Mouse (Mus musculus) 3134 (cell line): ENCODE measurements around the gene Nfkbiz.
A peak's percentile ranks its signal among the peaks of the same experiment; 100 is the strongest.

ENCODE experiments used
- DNase-seq: peaks from one replicate; pipeline ENCODE4 v3.0.0-alpha.2; 2011; ENCODE audit warnings: low spot score; ENCODE audit not compliant: insufficient read length; ENCODE audit errors: extremely low read depth

Nfkbiz gene

DNA sequence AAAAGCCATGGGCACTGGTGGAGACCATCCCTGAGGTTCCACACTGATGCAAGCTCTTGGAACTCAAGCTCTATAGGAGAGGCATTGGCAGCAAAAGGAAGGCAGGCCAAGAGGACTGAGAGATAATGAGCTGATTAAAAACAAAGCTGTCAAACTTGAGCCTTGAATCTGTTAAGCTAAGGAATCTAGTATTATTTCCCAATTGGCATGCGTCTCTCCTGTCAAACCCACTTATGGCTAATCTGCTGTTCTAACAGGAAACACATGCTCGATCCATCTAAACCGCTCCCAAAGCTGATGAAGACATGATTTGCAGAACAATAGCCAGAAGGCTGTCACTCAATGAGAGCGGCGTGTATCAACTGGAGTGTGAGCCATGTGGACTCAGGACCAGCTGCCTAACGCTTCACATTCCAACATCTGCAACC lies 31.2 kb downstream of the Nfkbiz start:
- DNase-seq = no peak

DNA sequence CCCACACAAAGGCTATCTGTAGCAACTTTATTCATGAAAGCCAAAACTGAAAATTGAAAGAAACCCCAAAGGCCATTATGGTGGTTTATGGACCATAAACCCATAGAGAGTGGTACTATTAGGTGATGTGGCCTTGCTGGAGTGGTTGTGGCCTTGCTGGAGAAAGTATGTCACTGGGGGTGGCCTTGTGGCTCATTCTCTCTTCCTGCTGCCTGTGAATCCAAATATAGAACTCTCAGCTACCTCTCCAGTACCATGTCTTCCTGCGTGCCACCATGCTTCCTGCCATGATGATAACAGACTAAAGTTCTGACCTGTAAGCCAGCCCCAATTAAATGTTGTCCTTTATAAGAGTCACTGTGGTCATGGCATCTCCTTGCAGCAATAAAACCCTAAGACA lies 33.9 kb downstream of the Nfkbiz start:
- no peak for DNase-seq

GRCm38 (mm10) chr16:55801629-55802028 lies 37.1 kb downstream of the Nfkbiz start:
- DNase-seq = no peak

DNA sequence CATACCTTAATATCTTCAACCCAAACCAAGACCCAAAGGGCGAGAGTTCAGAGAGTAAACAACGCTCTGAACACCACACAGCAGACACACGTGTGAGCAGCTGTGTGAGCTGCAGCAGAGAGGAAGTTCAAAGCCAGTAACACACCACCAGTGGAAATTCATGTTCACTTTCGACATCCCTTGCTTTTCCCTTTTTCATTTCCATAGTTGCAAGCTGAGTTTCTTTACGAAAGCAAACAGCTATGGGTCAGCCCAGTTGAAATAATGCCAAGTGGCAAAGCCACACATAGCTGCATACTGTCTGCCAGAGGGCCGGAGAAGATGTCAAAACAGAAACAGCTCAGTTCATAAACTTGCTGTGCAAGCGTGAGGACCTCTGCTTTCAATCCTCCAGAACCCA lies 39.9 kb downstream of the Nfkbiz start:
- DNase-seq = no peak

- no peak for DNase-seq
Observed at GRCm38 (mm10) chr16:55790326-55790725, 48.4 kb downstream of the Nfkbiz start.

GRCm38 (mm10) chr16:55789291-55789690 lies 49.4 kb downstream of the Nfkbiz start:
- peak; percentile 25 for DNase-seq

DNA sequence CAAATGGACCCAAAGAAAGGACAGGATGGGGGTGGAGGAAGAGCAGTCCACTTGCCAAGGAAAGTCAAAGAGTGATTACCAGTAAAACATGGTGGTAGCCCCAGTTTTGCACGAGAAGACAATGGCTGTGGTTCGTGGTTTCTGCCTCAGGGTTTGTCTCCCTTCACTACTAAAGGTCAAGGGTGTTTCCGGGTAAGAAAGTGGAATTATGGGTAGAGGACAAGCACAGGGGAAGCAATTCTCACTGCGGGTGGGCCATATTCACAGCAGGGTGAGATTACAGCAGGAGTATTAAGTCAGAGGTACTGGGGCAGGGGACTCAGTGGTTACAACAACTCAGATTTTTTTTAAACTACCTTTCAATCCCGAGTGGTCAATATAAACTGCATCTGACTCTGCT lies 50.0 kb downstream of the Nfkbiz start:
- no peak for DNase-seq

- no peak for DNase-seq
Observed at GRCm38 (mm10) chr16:55787385-55788072, 51.2 kb downstream of the Nfkbiz start.

GRCm38 (mm10) chr16:55784379-55784778 lies 54.3 kb downstream of the Nfkbiz start:
- DNase-seq = no peak

DNA sequence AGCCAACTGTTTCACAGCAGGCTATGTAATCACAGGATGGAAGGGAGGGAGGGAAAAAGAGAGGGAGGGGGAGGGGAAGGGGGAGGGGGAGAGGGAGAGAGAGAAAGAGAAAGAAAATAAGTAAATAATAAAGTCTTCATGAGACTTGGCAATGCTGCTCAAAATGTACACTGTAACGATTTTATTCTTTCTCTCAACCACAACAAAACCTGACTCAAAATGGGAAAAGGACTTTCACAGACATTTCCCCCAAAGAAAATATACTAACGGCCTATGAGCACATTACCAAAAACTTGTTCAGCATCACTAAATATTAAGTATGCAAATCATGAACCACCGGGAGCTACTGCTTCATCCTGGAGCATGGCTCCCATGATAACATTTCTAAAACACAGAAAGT lies 54.8 kb downstream of the Nfkbiz start:
- no peak for DNase-seq

DNA sequence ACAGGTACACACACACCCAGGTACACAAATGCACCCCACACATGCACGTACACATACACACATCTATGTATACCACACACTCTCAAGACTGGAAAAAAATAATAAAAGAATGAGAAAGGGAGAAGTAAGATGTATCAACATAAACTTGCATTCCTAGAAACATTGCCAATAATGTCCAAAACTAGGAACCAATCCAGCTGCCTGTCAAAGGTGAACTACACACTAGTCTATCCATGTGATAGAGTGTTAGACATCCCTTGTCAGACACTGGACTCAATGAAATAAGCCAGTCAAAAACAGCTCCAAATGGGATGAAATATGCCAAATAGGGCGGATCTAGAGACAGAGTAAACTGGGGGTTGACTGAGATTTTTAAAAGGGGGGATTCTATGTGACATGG lies 55.8 kb downstream of the Nfkbiz start:
- DNase-seq = no peak

- DNase-seq = no peak
Observed at GRCm38 (mm10) chr16:55781809-55782208, 56.9 kb downstream of the Nfkbiz start.

- DNase-seq = no peak
Observed at GRCm38 (mm10) chr16:55780958-55781558, 57.6 kb downstream of the Nfkbiz start.

DNA sequence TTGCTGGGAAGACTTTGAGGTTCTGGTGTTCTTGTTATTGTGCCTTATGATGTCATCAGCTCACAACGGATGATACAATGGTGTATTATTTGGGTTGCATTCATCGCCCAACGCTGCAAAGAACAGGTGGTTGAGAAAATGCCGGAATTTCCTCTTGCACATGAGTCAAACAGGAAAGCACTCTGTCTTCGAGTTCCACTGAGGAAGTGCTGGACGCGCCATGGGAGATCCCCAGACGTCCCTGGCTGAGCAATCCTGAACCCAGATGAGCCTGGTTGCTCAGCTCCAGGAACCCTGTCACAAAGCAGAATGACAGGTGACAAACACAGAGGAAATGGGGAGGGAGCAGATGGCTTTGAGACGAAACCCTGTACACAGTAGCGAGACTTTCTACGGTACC lies 62.4 kb downstream of the Nfkbiz start:
- DNase-seq = no peak

GRCm38 (mm10) chr16:55770247-55770646 lies 68.5 kb downstream of the Nfkbiz start:
- DNase-seq = no peak
